Mouse (Mus musculus) frontal cortex, adult (tissue): ENCODE measurements around the gene Srcap.
A peak's percentile ranks its signal among the peaks of the same experiment; 100 is the strongest.

Experiments
- ATAC-seq: cut with Nextera tagmentation; 2 replicates; pipeline ENCODE4 v1.9.2; 2017; ENCODE audit warnings: mild to moderate bottlenecking, moderate library complexity, mixed read lengths; ENCODE audit not compliant: low TSS enrichment

Srcap gene

GRCm38 (mm10) chr7:127573503-127574008 is 61.8 kb downstream of the Srcap start:
- ATAC-seq: no peak

DNA sequence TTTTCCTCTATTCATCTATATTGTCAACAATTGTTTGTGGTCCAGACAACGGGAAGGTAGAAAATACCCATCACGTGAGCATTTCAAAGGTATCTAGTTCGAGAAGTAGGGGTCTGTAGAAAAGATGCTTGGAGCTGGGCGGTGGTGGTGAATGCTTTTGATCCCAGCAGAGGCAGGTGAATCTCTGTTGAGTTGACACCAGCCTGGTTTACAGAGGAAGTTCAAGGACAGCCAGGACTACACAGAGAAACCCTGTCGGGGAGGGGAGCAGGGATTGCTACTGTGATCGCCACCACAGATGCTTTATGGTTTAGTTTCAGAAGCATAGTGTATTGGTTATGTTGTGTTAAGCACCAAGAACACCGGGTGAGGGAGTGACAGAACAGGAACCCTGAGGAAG is 62.3 kb downstream of the Srcap start:
- ATAC-seq: no peak

- ATAC-seq: no peak
These were observed 71.5 kb downstream of the Srcap start for GRCm38 (mm10) chr7:127583260-127583659.

- no peak for ATAC-seq
These were observed 73.2 kb downstream of the Srcap start for GRCm38 (mm10) chr7:127585031-127585430.

- ATAC-seq: no peak
These were observed 74.4 kb downstream of the Srcap start for GRCm38 (mm10) chr7:127586149-127586548.

DNA sequence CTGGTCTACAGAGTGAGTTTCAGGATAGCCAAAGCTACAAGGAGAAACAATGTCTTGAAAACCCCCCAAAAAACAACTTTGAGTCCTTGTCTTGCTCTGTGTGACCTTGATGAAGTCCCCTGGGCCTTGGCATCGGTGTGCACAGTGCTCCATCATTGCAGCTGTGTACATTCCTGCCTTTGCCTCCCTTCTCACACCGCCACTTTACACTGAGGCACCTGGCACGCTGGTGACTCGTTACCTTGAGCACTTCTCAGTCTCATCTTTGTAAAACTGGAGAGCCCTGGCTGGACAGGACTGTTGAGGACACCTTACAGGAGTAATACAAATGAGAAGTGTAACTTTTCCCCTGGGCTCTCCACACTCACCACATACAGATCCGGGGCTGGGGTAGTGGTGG is 75.4 kb downstream of the Srcap start:
- ATAC-seq: no peak

- ATAC-seq: peak; percentile 97
These were observed 76.5 kb downstream of the Srcap start, which contains the start of the genes Ccdc189 and Rnf40 for GRCm38 (mm10) chr7:127588011-127588871. Gene Ccdc189, minus strand, starts transcription at chr7:127588595. Gene Rnf40, plus strand, starts transcription at chr7:127588767.

- ATAC-seq: 0 out of 2 replicates have a peak, but pooled peaks have one; percentile 12
These were observed 77.1 kb downstream of the Srcap start for GRCm38 (mm10) chr7:127588901-127589300.

- no peak for ATAC-seq
These were observed 77.9 kb downstream of the Srcap start for GRCm38 (mm10) chr7:127589637-127590036.

DNA sequence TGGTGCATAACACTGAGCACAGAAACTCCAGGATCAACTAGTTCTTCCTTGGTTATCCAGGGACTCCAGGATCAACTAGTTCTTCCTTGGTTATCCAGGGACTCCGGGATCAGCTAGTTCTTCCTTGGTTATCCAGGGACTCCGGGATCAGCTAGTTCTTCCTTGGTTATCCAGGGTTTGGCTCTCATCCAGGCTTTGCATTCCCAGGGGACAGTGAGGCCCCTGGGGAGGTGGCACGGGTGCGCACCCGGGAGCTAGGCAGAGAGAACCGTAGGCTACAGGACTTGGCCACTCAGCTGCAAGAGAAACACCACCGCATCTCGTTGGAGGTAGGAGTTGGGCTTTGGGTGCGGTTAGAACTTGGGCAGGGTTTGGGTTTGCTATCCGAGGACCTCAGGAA is 79.3 kb downstream of the Srcap start:
- no peak for ATAC-seq

DNA sequence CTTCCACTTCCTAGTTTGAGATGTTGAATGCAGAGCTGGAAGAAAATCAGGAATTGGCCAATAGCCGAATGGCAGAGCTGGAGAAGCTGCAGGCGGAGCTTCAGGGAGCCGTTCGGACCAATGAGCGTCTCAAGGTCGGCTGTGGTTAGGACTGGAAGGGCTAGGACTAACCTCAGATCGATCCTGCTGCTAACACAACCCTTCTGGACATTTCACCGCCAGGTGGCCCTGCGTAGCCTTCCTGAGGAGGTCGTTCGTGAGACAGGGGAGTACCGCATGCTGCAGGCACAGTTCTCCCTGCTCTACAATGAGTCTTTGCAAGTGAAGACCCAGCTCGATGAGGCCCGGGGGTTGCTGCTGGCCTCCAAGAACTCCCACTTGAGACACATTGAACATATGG is 80.8 kb downstream of the Srcap start:
- ATAC-seq: no peak

DNA sequence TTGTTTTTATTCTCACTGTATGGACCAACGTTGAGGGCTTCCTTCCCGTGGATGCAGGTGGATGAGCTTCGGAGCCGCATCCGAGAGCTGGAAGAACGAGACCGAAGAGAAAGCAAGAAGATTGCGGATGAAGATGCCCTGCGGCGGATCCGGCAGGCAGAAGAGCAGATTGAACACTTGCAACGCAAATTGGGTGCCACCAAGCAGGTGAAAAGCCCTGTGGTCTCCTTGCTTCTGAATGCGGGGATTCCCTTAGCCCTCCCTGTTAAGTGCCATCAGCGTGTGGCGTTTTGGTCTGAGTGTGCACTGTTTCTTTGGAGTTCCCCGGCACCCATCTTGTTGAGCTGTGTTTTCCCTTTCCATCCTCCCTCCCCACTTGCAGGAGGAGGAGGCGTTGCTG is 85.0 kb downstream of the Srcap start:
- ATAC-seq: no peak

GRCm38 (mm10) chr7:127600612-127601011 is 88.8 kb downstream of the Srcap start:
- no peak for ATAC-seq

DNA sequence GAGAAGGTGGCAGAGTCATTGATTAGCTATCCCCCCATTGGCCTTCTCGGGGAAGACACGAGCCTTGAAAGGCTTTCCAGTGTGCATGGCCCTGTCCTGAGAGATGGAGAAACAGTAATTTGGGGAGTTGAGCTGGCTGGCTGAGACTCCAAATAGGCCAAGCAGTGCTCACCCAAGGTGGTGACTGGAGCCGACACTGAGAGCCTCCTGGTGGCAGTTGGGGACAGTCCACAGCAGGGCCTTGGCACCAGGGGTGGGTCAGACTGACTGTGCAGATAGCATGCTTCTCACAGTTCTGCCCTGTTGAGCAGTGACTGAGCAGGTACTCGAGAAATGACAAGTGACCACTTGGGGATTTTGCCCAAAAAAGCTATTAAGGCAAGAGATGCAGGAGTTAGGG is 90.0 kb downstream of the Srcap start:
- ATAC-seq: no peak

- no peak for ATAC-seq
These were observed 91.1 kb downstream of the Srcap start for GRCm38 (mm10) chr7:127602903-127603302.

GRCm38 (mm10) chr7:127604256-127604655 is 92.5 kb downstream of the Srcap start:
- no peak for ATAC-seq

- no peak for ATAC-seq
These were observed 95.4 kb downstream of the Srcap start for GRCm38 (mm10) chr7:127607150-127607549.
